16 mouse cellular contexts compared by ENCODE assay signal in the genomic region with DNA sequence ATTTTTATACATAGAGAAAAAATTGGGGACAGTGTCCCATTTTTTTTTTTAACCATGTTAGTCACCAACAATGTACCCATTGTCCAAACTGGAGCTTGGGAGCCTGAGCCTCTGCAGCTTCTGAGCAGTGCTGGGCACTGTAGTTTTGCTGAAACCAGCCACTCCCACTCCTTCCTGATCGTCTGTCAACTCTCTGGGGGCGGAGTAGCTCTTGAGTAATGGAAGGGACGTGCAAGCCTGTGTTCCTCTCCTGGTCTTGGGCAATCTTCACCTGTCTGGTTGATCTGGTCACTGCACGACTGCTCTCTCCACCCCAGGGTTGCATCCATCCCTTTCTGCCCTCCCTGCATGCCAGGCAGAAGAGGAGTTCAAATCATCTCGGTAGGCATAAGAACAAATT. TPM values are rescaled to one million over a fixed set of nuclear protein-coding genes. Genes with fewer than 3 reads are reported as not detected.
DNase-seq lines count a peak whose midpoint lies in the region; ATAC-seq and TF ChIP-seq lines count a peak whose summit lies in the region.
"Had no signal": no experiment of that assay in that cellular context is flagged by ENCODE, and none has a peak within 500 bp of the region (broad histone marks: within the 10 kb centered on the region; RNA-seq: fewer than 3 reads in every experiment).

No protein-coding gene starts in this region.

- no peak for TF ChIP-seq POLR2A in limb, embryonic 14.5 days (IDR thresholded peaks at IDR 0.05; ENCODE audit: borderline replicate concordance, extremely low read depth, insufficient read depth, insufficient read length)

- DNase-seq in limb, embryonic 14.5 days (ENCODE audit: low spot score) = peak; percentile 9
- DNase-seq in limb, embryonic 10.5 days (ENCODE audit: low spot score) = no peak
- peak; percentile 19 for DNase-seq in adipocyte (ENCODE audit: low spot score)
- no peak for DNase-seq in thymus, adult 18-20 months
- no peak for DNase-seq in thymus, postnatal 0 days (ENCODE audit: low spot score)
- no peak for DNase-seq in kidney, postnatal 36 days
- DNase-seq: cerebellum, adult 8-10 months; gastrocnemius, postnatal 36 days; kidney, postnatal 4 days had no signal

- no peaks in the 10 kb centered on the region for H3K27me3 ChIP-seq in limb, embryonic 14.5 days (ENCODE audit: control insufficient read depth, insufficient read depth, low read length)
- H3K27me3 ChIP-seq in limb, embryonic 10.5 days (ENCODE audit: low read depth, poor library complexity, severe bottlenecking) = peaks cover 17% of the 10 kb centered on the region; the same call in 1 of the 2 replicates
- H3K27me3 ChIP-seq in liver, embryonic 12.5 days (replicated peaks) = no peaks in the 10 kb centered on the region
- H3K27me3 ChIP-seq: embryonic facial prominence, embryonic 12.5 days; heart, embryonic 15.5 days had no signal

- H3K9ac ChIP-seq in limb, embryonic 14.5 days (ENCODE audit: low read depth, low read length, severe bottlenecking) = no peak overlapping the region
- no peak overlapping the region for H3K9ac ChIP-seq in liver, embryonic 12.5 days
- H3K9ac ChIP-seq: embryonic facial prominence, embryonic 12.5 days; heart, embryonic 15.5 days had no signal

- no peak overlapping the region for H3K4me3 ChIP-seq in limb, embryonic 14.5 days (replicated peaks; ENCODE audit: low read length)
- H3K4me3 ChIP-seq in limb, embryonic 10.5 days = no peak overlapping the region
- H3K4me3 ChIP-seq in liver, embryonic 12.5 days = no peak overlapping the region
- H3K4me3 ChIP-seq: embryonic facial prominence, embryonic 12.5 days; heart, embryonic 15.5 days had no signal

- H3K36me3 ChIP-seq in limb, embryonic 14.5 days (ENCODE audit: control insufficient read depth, insufficient read depth, low read length) = no peaks in the 10 kb centered on the region
- H3K36me3 ChIP-seq in limb, embryonic 10.5 days = no peaks in the 10 kb centered on the region
- H3K36me3 ChIP-seq in liver, embryonic 12.5 days = no peaks in the 10 kb centered on the region
- H3K36me3 ChIP-seq: embryonic facial prominence, embryonic 12.5 days; heart, embryonic 15.5 days had no signal

- H3K4me2 ChIP-seq in limb, embryonic 14.5 days (replicated peaks; ENCODE audit: low read depth, low read length, severe bottlenecking) = no peak overlapping the region
- H3K4me2 ChIP-seq in liver, embryonic 12.5 days = no peak overlapping the region
- H3K4me2 ChIP-seq: embryonic facial prominence, embryonic 12.5 days; heart, embryonic 15.5 days had no signal

- H3K4me1 ChIP-seq in limb, embryonic 14.5 days (ENCODE audit: control insufficient read depth, insufficient read depth, low read length) = no peaks in the 10 kb centered on the region
- no peaks in the 10 kb centered on the region for H3K4me1 ChIP-seq in limb, embryonic 10.5 days
- H3K4me1 ChIP-seq in liver, embryonic 12.5 days = no peaks in the 10 kb centered on the region; the same call in 1 of the 2 replicates
- H3K4me1 ChIP-seq: embryonic facial prominence, embryonic 12.5 days; heart, embryonic 15.5 days had no signal

- ATAC-seq in limb, embryonic 14.5 days (ENCODE audit: low FRiP score, low read depth) = no peak
- peak; percentile 72; the same call in 1 of the 2 replicates for ATAC-seq in liver, embryonic 12.5 days
- ATAC-seq in megakaryocyte progenitor cell, adult 5-6 weeks (replicated peaks; ENCODE audit: poor library complexity) = peak; percentile 95
- ATAC-seq: forebrain, embryonic 16.5 days; hindbrain, embryonic 16.5 days had no signal

- no peak overlapping the region for H3K27ac ChIP-seq in limb, embryonic 14.5 days (replicated peaks; ENCODE audit: low read depth, low read length)
- no peak overlapping the region for H3K27ac ChIP-seq in limb, embryonic 10.5 days
- H3K27ac ChIP-seq in liver, embryonic 12.5 days = no peak overlapping the region
- H3K27ac ChIP-seq: embryonic facial prominence, embryonic 12.5 days; heart, embryonic 15.5 days; macrophage had no signal

- 52% methylated on average over 5 of the region's 5 CpGs for WGBS in limb, embryonic 14.5 days
- WGBS in limb, embryonic 10.5 days = 60% methylated on average over 5 of the region's 5 CpGs
- 24% methylated on average over 5 of the region's 5 CpGs for WGBS in liver, embryonic 12.5 days (ENCODE audit: insufficient replicate concordance)

- no peaks in the 10 kb centered on the region for H3K9me3 ChIP-seq in limb, embryonic 14.5 days (ENCODE audit: control insufficient read depth, low read length)
- no peaks in the 10 kb centered on the region for H3K9me3 ChIP-seq in limb, embryonic 10.5 days (replicated peaks)
- no peaks in the 10 kb centered on the region for H3K9me3 ChIP-seq in liver, embryonic 12.5 days (replicated peaks)
- H3K9me3 ChIP-seq: embryonic facial prominence, embryonic 12.5 days; heart, embryonic 15.5 days had no signal

RNA-seq across cellular contexts. Expression of gene Tlr13, which starts 21.0 kb away (rescaled TPM):
- 0.68 and 0.84 TPM in 2 replicates for polyA plus RNA-seq in limb, embryonic 14.5 days (2012; rRNA removed)
- 0.76 and 1.2 TPM in 2 replicates for polyA plus RNA-seq in limb, embryonic 14.5 days (2014; fragmentation: Nextera tagmentation; extraction: Ambion mirVana)
- polyA plus RNA-seq in limb, embryonic 10.5 days (2016; fragmentation: Nextera tagmentation; extraction: Ambion mirVana) = 0.04 and 0.06 TPM in 2 replicates
- 0.38 and 0.56 TPM in 2 replicates for polyA plus RNA-seq in liver, embryonic 12.5 days (2016; fragmentation: Nextera tagmentation; extraction: Ambion mirVana)
- total RNA-seq in megakaryocyte progenitor cell, adult 5-6 weeks (2015) = 1.3 and 1.6 TPM in 2 replicates
- 1.00 and 1.4 TPM in 2 replicates for total RNA-seq in megakaryocyte progenitor cell, adult 5-6 weeks (2017)
- 0.87 and 0.89 TPM in 2 replicates for polyA plus RNA-seq in thymus, postnatal 0 days (2015; fragmentation: Nextera tagmentation; extraction: Ambion mirVana)

RNA-seq across cellular contexts. Expression of gene Pgk1, which starts 22.9 kb away (rescaled TPM):
- 329 and 352 TPM in 2 replicates for polyA plus RNA-seq in limb, embryonic 14.5 days (2012; rRNA removed)
- polyA plus RNA-seq in limb, embryonic 14.5 days (2014; fragmentation: Nextera tagmentation; extraction: Ambion mirVana) = 312 and 332 TPM in 2 replicates
- 468 and 544 TPM in 2 replicates for polyA plus RNA-seq in limb, embryonic 10.5 days (2016; fragmentation: Nextera tagmentation; extraction: Ambion mirVana)
- polyA plus RNA-seq in liver, embryonic 12.5 days (2016; fragmentation: Nextera tagmentation; extraction: Ambion mirVana) = 271 and 290 TPM in 2 replicates
- 406 and 427 TPM in 2 replicates for total RNA-seq in megakaryocyte progenitor cell, adult 5-6 weeks (2015)
- 339 and 366 TPM in 2 replicates for total RNA-seq in megakaryocyte progenitor cell, adult 5-6 weeks (2017)
- 236 and 245 TPM in 2 replicates for polyA plus RNA-seq in thymus, postnatal 0 days (2015; fragmentation: Nextera tagmentation; extraction: Ambion mirVana)

RNA-seq across cellular contexts. Expression of gene Taf9b, which starts 57.0 kb away (rescaled TPM):
- polyA plus RNA-seq in limb, embryonic 14.5 days (2012; rRNA removed) = 7.8 and 8.2 TPM in 2 replicates
- polyA plus RNA-seq in limb, embryonic 14.5 days (2014; fragmentation: Nextera tagmentation; extraction: Ambion mirVana) = 8.1 and 10.6 TPM in 2 replicates
- 6.1 and 7.6 TPM in 2 replicates for polyA plus RNA-seq in limb, embryonic 10.5 days (2016; fragmentation: Nextera tagmentation; extraction: Ambion mirVana)
- polyA plus RNA-seq in liver, embryonic 12.5 days (2016; fragmentation: Nextera tagmentation; extraction: Ambion mirVana) = 7.8 and 8.8 TPM in 2 replicates
- 6.4 and 11.1 TPM in 2 replicates for total RNA-seq in megakaryocyte progenitor cell, adult 5-6 weeks (2015)
- 1.0 and 4.1 TPM in 2 replicates for total RNA-seq in megakaryocyte progenitor cell, adult 5-6 weeks (2017)
- polyA plus RNA-seq in thymus, postnatal 0 days (2015; fragmentation: Nextera tagmentation; extraction: Ambion mirVana) = 10.8 and 13.7 TPM in 2 replicates

Comparison
In these comparisons a context has a peak if more than half of its experiments do, and no peak if none do; other contexts are left out.
1. DNase-seq: peak in limb, embryonic 14.5 days (single experiment) and adipocyte (single experiment); none in limb, embryonic 10.5 days (single experiment), thymus, adult 18-20 months (0 of 2), thymus, postnatal 0 days (single experiment) and kidney, postnatal 36 days (0 of 2).